Mouse (Mus musculus) ES-Bruce4 (cell line): Measurements from ENCODE around the gene Hoxc6.

ENCODE experiments used
- CTCF ChIP-seq: IDR thresholded peaks from one replicate; pipeline ENCODE4 v1.8.1; 2011; ENCODE audit warnings: low read depth, low read length
- EP300 ChIP-seq: IDR thresholded peaks from 2 replicates; pipeline ENCODE4 v1.6.1; 2011; ENCODE audit warnings: low read depth, low read length; ENCODE audit not compliant: insufficient read depth

GRCm38 (mm10) chr15:103011928-103012486 is 13.9 kb downstream of the Hoxc6 start:
- TF ChIP-seq EP300 (no peak), CTCF (no peak)
